10 mouse cellular contexts compared by ENCODE assay signal in the genomic region with DNA sequence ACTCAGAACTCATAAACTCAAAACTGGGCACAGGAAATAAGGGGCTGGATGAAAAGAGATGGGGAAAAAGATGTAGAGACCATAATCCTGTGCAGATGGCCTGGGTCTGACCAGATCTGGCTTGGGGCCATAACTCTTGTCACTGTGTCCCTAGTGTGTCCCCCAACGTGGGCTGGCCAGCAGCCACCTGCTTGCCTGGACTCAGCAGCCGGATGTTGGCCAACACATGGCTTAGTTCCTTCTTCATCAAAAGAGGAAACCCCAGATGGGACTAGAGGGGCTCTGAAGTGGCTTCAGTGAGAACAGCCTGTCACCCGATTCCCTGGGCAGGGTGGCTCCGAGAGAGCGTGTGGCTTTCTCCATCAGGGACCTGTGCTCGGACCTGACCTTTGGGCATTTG. TPM values are rescaled to one million over a fixed set of nuclear protein-coding genes. Genes with fewer than 3 reads are reported as not detected.
DNase-seq lines count a peak whose midpoint lies in the region; TF ChIP-seq lines count a peak whose summit lies in the region.
"Had no signal": no experiment of that assay in that cellular context is flagged by ENCODE, and none has a peak within 500 bp of the region (broad histone marks: within the 10 kb centered on the region; RNA-seq: fewer than 3 reads in every experiment).

No protein-coding gene starts in this region.

- intact Hi-C loops in gastrocnemius, adult 2 months (cut with DNase I) = no loop called here

- H3K27ac ChIP-seq in gastrocnemius, adult 2 months = peak overlapping the region; percentile 56; the same call in 1 of the 2 replicates
- H3K27ac ChIP-seq in bone marrow macrophage, adult 2 months (ENCODE audit: insufficient read depth, low read depth, low read length) = peak overlapping the region; percentile 75
- peak overlapping the region; percentile 99 for H3K27ac ChIP-seq in macrophage
- H3K27ac ChIP-seq: kidney, embryonic 15.5 days; limb, embryonic 13.5 days had no signal

- peak; percentile 62 for DNase-seq in gastrocnemius, adult 2 months
- no peak for DNase-seq in gastrocnemius, postnatal 10 days
- DNase-seq in layer of hippocampus, postnatal 10 days (ENCODE audit: low spot score in 2 of 2) = peak; percentile 49 to 55
- DNase-seq in layer of hippocampus, adult 8-10 months (ENCODE audit: low spot score in 2 of 2) = no peak
- no peak for DNase-seq in embryo, embryonic 10 days (ENCODE audit: low spot score)
- DNase-seq in left cerebral cortex, adult 9 months (ENCODE audit: low spot score in 2 of 2) = no peak

- WGBS in macrophage (ENCODE audit: missing documents) = 2% methylated on average over 6 of the region's 6 CpGs

- peaks cover 93% of the 10 kb centered on the region for H3K4me1 ChIP-seq in bone marrow macrophage, adult 2 months (ENCODE audit: control insufficient read depth, insufficient read depth, low read length)

- H3K4me3 ChIP-seq in gastrocnemius, adult 2 months = no peak overlapping the region
- H3K4me3 ChIP-seq in bone marrow macrophage, adult 2 months (ENCODE audit: insufficient read depth, low read length) = no peak overlapping the region
- H3K4me3 ChIP-seq in macrophage (ENCODE audit: inconsistent target) = no peak overlapping the region
- H3K4me3 ChIP-seq: kidney, embryonic 15.5 days; limb, embryonic 13.5 days had no signal

- TF ChIP-seq POLR2A in bone marrow macrophage, adult 2 months (IDR thresholded peaks at IDR 0.05; ENCODE audit: borderline replicate concordance, low read depth, low read length) = no peak

- TF ChIP-seq CTCF in gastrocnemius, adult 2 months (IDR thresholded peaks at IDR 0.05) = no peak
- no peak for TF ChIP-seq CTCF in bone marrow macrophage, adult 2 months (IDR thresholded peaks at IDR 0.05; ENCODE audit: low read depth, low read length)

- H3K79me2 ChIP-seq in macrophage (ENCODE audit: inconsistent target) = peaks cover 40% of the 10 kb centered on the region

- H3K36me3 ChIP-seq in macrophage (ENCODE audit: inconsistent target) = peaks cover 23% of the 10 kb centered on the region

RNA-seq across cellular contexts. Expression of gene Ninj1, which starts 9.5 kb away (rescaled TPM):
- 10 to 100 TPM; 17.2 to 18.7 TPM for total RNA-seq in gastrocnemius, adult 2 months (2021)
- total RNA-seq in gastrocnemius, postnatal 10 days (2021) = 10 to 100 TPM; 15.0 to 16.2 TPM
- 10 to 100 TPM; 23.3 to 24.5 TPM for total RNA-seq in layer of hippocampus, postnatal 10 days (2021)
- total RNA-seq in layer of hippocampus, adult 8-10 months (2022) = 10 to 100 TPM; 17.8 to 27.6 (median 21.7) TPM
- 497 and 521 TPM in 2 replicates for polyA plus RNA-seq in bone marrow macrophage, adult 2 months (2012; ENCODE audit: insufficient read depth, insufficient read length, missing spikeins)
- 100 to 1,000 TPM in 15 of 26 experiments, 10 to 100 TPM in 11; 30.0 to 203 (median 120) TPM for total RNA-seq in macrophage (2018; cell fraction: chromatin; rRNA removed)
- 100 to 1,000 TPM; 384 to 615 (median 485) TPM for total RNA-seq in macrophage (2018; cell fraction: cytosol; rRNA removed)
- 100 to 1,000 TPM in 25 of 26 experiments, 10 to 100 TPM in 1; 70.1 to 330 (median 238) TPM for total RNA-seq in macrophage (2018; cell fraction: nucleus; rRNA removed)
- polyA plus RNA-seq in macrophage (2018) = 275 to 508 TPM (median 332 TPM) in 3 replicates

RNA-seq across cellular contexts. Expression of gene Card19, which starts 19.1 kb away (rescaled TPM):
- 100 to 1,000 TPM; 113 to 123 TPM for total RNA-seq in gastrocnemius, adult 2 months (2021)
- total RNA-seq in gastrocnemius, postnatal 10 days (2021) = 10 to 100 TPM; 49.9 to 62.0 TPM
- total RNA-seq in layer of hippocampus, postnatal 10 days (2021) = 10 to 100 TPM; 13.2 to 13.5 TPM
- total RNA-seq in layer of hippocampus, adult 8-10 months (2022) = 10 to 100 TPM; 12.2 to 22.0 (median 18.0) TPM
- 261 and 268 TPM in 2 replicates for polyA plus RNA-seq in bone marrow macrophage, adult 2 months (2012; ENCODE audit: insufficient read depth, insufficient read length, missing spikeins)
- total RNA-seq in macrophage (2018; cell fraction: chromatin; rRNA removed) = 100 to 1,000 TPM in 16 of 26 experiments, 10 to 100 TPM in 10; 39.0 to 263 (median 106) TPM
- 100 to 1,000 TPM in 24 of 26 experiments, 10 to 100 TPM in 2; 89.0 to 237 (median 139) TPM for total RNA-seq in macrophage (2018; cell fraction: cytosol; rRNA removed)
- total RNA-seq in macrophage (2018; cell fraction: nucleus; rRNA removed) = 100 to 1,000 TPM in 13 of 26 experiments, 10 to 100 TPM in 13; 48.7 to 301 (median 97.5) TPM
- polyA plus RNA-seq in macrophage (2018) = 133 to 174 TPM (median 144 TPM) in 3 replicates

RNA-seq across cellular contexts. Expression of gene Wnk2, which starts 49.0 kb away (rescaled TPM):
- 10 to 100 TPM; 58.9 to 99.2 TPM for total RNA-seq in gastrocnemius, adult 2 months (2021)
- total RNA-seq in gastrocnemius, postnatal 10 days (2021) = 10 to 100 TPM; 55.7 to 60.7 TPM
- total RNA-seq in layer of hippocampus, postnatal 10 days (2021) = 10 to 100 TPM; 88.6 to 98.8 TPM
- total RNA-seq in layer of hippocampus, adult 8-10 months (2022) = 100 to 1,000 TPM in 2 of 4 experiments, 10 to 100 TPM in 2; 90.3 to 125 (median 102) TPM
- polyA plus RNA-seq in bone marrow macrophage, adult 2 months (2012; ENCODE audit: insufficient read depth, insufficient read length, missing spikeins) = not detected in 2 replicates
- total RNA-seq in macrophage (2018; cell fraction: chromatin; rRNA removed) = 1 to 10 TPM in 14 of 26 experiments, under 1 TPM in 5, not detected in 7; 0.12 to 6.5 (median 3.8) TPM
- under 1 TPM in 16 of 26 experiments, not detected in 10; under 0.01 to 0.81 (median 0.47) TPM for total RNA-seq in macrophage (2018; cell fraction: cytosol; rRNA removed)
- total RNA-seq in macrophage (2018; cell fraction: nucleus; rRNA removed) = 1 to 10 TPM in 11 of 26 experiments, under 1 TPM in 4, not detected in 11; 0.08 to 5.1 (median 1.9) TPM
- not detected in 3 replicates for polyA plus RNA-seq in macrophage (2018)

RNA-seq across cellular contexts. Expression of gene Susd3, which starts 51.7 kb away (rescaled TPM):
- total RNA-seq in gastrocnemius, adult 2 months (2021) = under 1 TPM in 1 of 2 experiments, not detected in 1; 0.97 TPM
- 1 to 10 TPM in 1 of 2 experiments, under 1 TPM in 1; 0.47 to 1.0 TPM for total RNA-seq in gastrocnemius, postnatal 10 days (2021)
- 1 to 10 TPM; 2.4 to 2.5 TPM for total RNA-seq in layer of hippocampus, postnatal 10 days (2021)
- 1 to 10 TPM; 2.6 to 5.3 (median 3.8) TPM for total RNA-seq in layer of hippocampus, adult 8-10 months (2022)
- polyA plus RNA-seq in bone marrow macrophage, adult 2 months (2012; ENCODE audit: insufficient read depth, insufficient read length, missing spikeins) = 139 and 143 TPM in 2 replicates
- 10 to 100 TPM in 13 of 26 experiments, 1 to 10 TPM in 13; 1.5 to 48.4 (median 10.7) TPM for total RNA-seq in macrophage (2018; cell fraction: chromatin; rRNA removed)
- total RNA-seq in macrophage (2018; cell fraction: cytosol; rRNA removed) = 10 to 100 TPM; 10.5 to 38.8 (median 20.5) TPM
- 10 to 100 TPM in 15 of 26 experiments, 1 to 10 TPM in 11; 3.7 to 42.9 (median 10.8) TPM for total RNA-seq in macrophage (2018; cell fraction: nucleus; rRNA removed)
- 17.9 to 41.2 TPM (median 39.0 TPM) in 3 replicates for polyA plus RNA-seq in macrophage (2018)

Comparison
In these comparisons a context has a peak if more than half of its experiments do, and no peak if none do; other contexts are left out.
1. DNase-seq: peak in gastrocnemius, adult 2 months (single experiment) and layer of hippocampus, postnatal 10 days (2 of 2); none in gastrocnemius, postnatal 10 days (single experiment), layer of hippocampus, adult 8-10 months (0 of 2), embryo, embryonic 10 days (single experiment) and left cerebral cortex, adult 9 months (0 of 2).
2. Peak in every context shown above with its lines, with median percentiles within 50 percentile points of each other: H3K27ac ChIP-seq.